Mouse (Mus musculus): ENCODE results near the gene Ms4a6d. TPM values are rescaled to one million over a fixed set of nuclear protein-coding genes. Genes with fewer than 3 reads are reported as not detected.

Ms4a6d gene
- total RNA-seq (2014; rRNA removed) (3.9 and 4.5 TPM in 2 replicates), polyA plus RNA-seq (2012; rRNA removed) (0.82 and 0.85 TPM in 2 replicates)

GRCm38 (mm10) chr19:11604603-11605002 is at the start of gene Ms4a6d:
Ms4a6d (minus strand) TSS chr19:11604849.
- DNase-seq (ENCODE audit: extremely low read depth, low read depth, low spot score): peak; percentile 29
- no peaks in the 10 kb centered on the region for H3K36me3 ChIP-seq (ENCODE audit: control insufficient read depth, insufficient read depth, low read length)
- 0 out of 2 replicates have a peak within 1 kb of the TSS, but pooled peaks have one; percentile 28 for H3K27ac ChIP-seq (replicated peaks; ENCODE audit: insufficient read depth, low read depth, low read length)
- no peak within 1 kb of the TSS for H3K9ac ChIP-seq (ENCODE audit: low read depth, low read length)
- no peak within 1 kb of the TSS for H3K4me3 ChIP-seq (ENCODE audit: insufficient read depth, low read depth, low read length)
- peaks cover 3% of the 10 kb centered on the region; the same call in 1 of the 2 replicates for H3K27me3 ChIP-seq (ENCODE audit: control insufficient read depth, insufficient read depth, low read length)
- no peaks in the 10 kb centered on the region for H3K79me2 ChIP-seq (ENCODE audit: control insufficient read depth, insufficient read depth, low read length)
- no peak for TF ChIP-seq CTCF (IDR thresholded peaks at IDR 0.05; ENCODE audit: low read depth, low read length)
- no peak for TF ChIP-seq POLR2A (IDR thresholded peaks at IDR 0.05; ENCODE audit: extremely low read depth, insufficient read depth, low read length)
- 77% methylated on average over 2 of the region's 2 CpGs for WGBS
- H3K4me1 ChIP-seq (ENCODE audit: control insufficient read depth, insufficient read depth, low read length): no peaks in the 10 kb centered on the region

DNA sequence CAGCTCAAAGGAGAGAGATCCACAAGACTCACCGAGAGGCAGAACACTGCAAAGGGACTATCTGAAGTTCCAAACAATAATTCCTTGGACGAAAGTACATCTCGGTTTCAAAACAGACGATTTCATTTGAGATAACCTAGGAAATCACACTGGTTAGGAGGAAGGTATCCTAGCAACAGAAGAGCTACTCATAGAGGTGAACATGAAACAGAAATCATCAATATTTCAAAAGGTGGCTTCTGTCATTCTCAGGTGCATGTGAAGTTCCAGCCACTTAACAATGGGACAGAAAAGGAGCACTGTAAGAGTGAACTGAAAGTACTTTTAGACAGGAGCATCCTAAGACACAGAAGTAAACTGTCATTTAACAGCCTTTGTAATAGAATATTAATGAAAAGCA is 44.9 kb upstream of the Ms4a6d start:
- Histone ChIP-seq H3K79me2 (ENCODE audit: control insufficient read depth, insufficient read depth, low read length) (no peaks in the 10 kb centered on the region), H3K9ac (ENCODE audit: low read depth, low read length) (no peak overlapping the region), H3K4me1 (ENCODE audit: control insufficient read depth, insufficient read depth, low read length) (no peaks in the 10 kb centered on the region), H3K36me3 (ENCODE audit: control insufficient read depth, insufficient read depth, low read length) (no peaks in the 10 kb centered on the region), H3K27me3 (ENCODE audit: control insufficient read depth, insufficient read depth, low read length) (no peaks in the 10 kb centered on the region), H3K4me3 (ENCODE audit: insufficient read depth, low read depth, low read length) (no peak overlapping the region), H3K27ac (replicated peaks; ENCODE audit: insufficient read depth, low read depth, low read length) (no peak overlapping the region)
- TF ChIP-seq POLR2A (IDR thresholded peaks at IDR 0.05; ENCODE audit: extremely low read depth, insufficient read depth, low read length) (no peak), CTCF (IDR thresholded peaks at IDR 0.05; ENCODE audit: low read depth, low read length) (no peak)
- no peak for DNase-seq (ENCODE audit: extremely low read depth, low read depth, low spot score)
- WGBS: 76% methylated on average over 4 of the region's 4 CpGs

- Histone ChIP-seq H3K27ac (replicated peaks; ENCODE audit: insufficient read depth, low read depth, low read length) (no peak overlapping the region), H3K4me3 (ENCODE audit: insufficient read depth, low read depth, low read length) (no peak overlapping the region), H3K9ac (ENCODE audit: low read depth, low read length) (no peak overlapping the region), H3K27me3 (ENCODE audit: control insufficient read depth, insufficient read depth, low read length) (no peaks in the 10 kb centered on the region), H3K79me2 (ENCODE audit: control insufficient read depth, insufficient read depth, low read length) (no peaks in the 10 kb centered on the region), H3K36me3 (ENCODE audit: control insufficient read depth, insufficient read depth, low read length) (no peaks in the 10 kb centered on the region), H3K4me1 (ENCODE audit: control insufficient read depth, insufficient read depth, low read length) (no peaks in the 10 kb centered on the region)
- DNase-seq (ENCODE audit: extremely low read depth, low read depth, low spot score): no peak
- TF ChIP-seq CTCF (IDR thresholded peaks at IDR 0.05; ENCODE audit: low read depth, low read length): no peak
- no peak for TF ChIP-seq POLR2A (IDR thresholded peaks at IDR 0.05; ENCODE audit: extremely low read depth, insufficient read depth, low read length)
- WGBS: 71% methylated on average over 3 of the region's 3 CpGs
These were observed 41.5 kb upstream of the Ms4a6d start for GRCm38 (mm10) chr19:11646166-11646565.

GRCm38 (mm10) chr19:11640732-11641131 is 36.1 kb upstream of the Ms4a6d start, which contains the start of gene Ms4a3:
Ms4a3 (minus strand) TSS chr19:11640851.
- H3K4me1 ChIP-seq (ENCODE audit: control insufficient read depth, insufficient read depth, low read length): no peaks in the 10 kb centered on the region
- no peak within 1 kb of the TSS for H3K4me3 ChIP-seq (ENCODE audit: insufficient read depth, low read depth, low read length)
- DNase-seq (ENCODE audit: extremely low read depth, low read depth, low spot score): no peak
- TF ChIP-seq CTCF (IDR thresholded peaks at IDR 0.05; ENCODE audit: low read depth, low read length) (no peak), POLR2A (IDR thresholded peaks at IDR 0.05; ENCODE audit: extremely low read depth, insufficient read depth, low read length) (no peak)
- H3K79me2 ChIP-seq (ENCODE audit: control insufficient read depth, insufficient read depth, low read length): no peaks in the 10 kb centered on the region
- H3K27ac ChIP-seq (replicated peaks; ENCODE audit: insufficient read depth, low read depth, low read length): no peak within 1 kb of the TSS
- no peaks in the 10 kb centered on the region for H3K36me3 ChIP-seq (ENCODE audit: control insufficient read depth, insufficient read depth, low read length)
- 60% methylated on average over 1 of the region's 1 CpGs for WGBS
- no peaks in the 10 kb centered on the region for H3K27me3 ChIP-seq (ENCODE audit: control insufficient read depth, insufficient read depth, low read length)
- no peak within 1 kb of the TSS for H3K9ac ChIP-seq (ENCODE audit: low read depth, low read length)

GRCm38 (mm10) chr19:11639038-11639437 is 34.4 kb upstream of the Ms4a6d start:
- Histone ChIP-seq H3K4me1 (ENCODE audit: control insufficient read depth, insufficient read depth, low read length) (no peaks in the 10 kb centered on the region), H3K4me3 (ENCODE audit: insufficient read depth, low read depth, low read length) (no peak overlapping the region), H3K36me3 (ENCODE audit: control insufficient read depth, insufficient read depth, low read length) (no peaks in the 10 kb centered on the region), H3K27ac (replicated peaks; ENCODE audit: insufficient read depth, low read depth, low read length) (no peak overlapping the region), H3K9ac (ENCODE audit: low read depth, low read length) (no peak overlapping the region), H3K27me3 (ENCODE audit: control insufficient read depth, insufficient read depth, low read length) (no peaks in the 10 kb centered on the region), H3K79me2 (ENCODE audit: control insufficient read depth, insufficient read depth, low read length) (no peaks in the 10 kb centered on the region)
- no peak for TF ChIP-seq CTCF (IDR thresholded peaks at IDR 0.05; ENCODE audit: low read depth, low read length)
- TF ChIP-seq POLR2A (IDR thresholded peaks at IDR 0.05; ENCODE audit: extremely low read depth, insufficient read depth, low read length): no peak
- WGBS: 74% methylated on average over 4 of the region's 4 CpGs
- DNase-seq (ENCODE audit: extremely low read depth, low read depth, low spot score): no peak

DNA sequence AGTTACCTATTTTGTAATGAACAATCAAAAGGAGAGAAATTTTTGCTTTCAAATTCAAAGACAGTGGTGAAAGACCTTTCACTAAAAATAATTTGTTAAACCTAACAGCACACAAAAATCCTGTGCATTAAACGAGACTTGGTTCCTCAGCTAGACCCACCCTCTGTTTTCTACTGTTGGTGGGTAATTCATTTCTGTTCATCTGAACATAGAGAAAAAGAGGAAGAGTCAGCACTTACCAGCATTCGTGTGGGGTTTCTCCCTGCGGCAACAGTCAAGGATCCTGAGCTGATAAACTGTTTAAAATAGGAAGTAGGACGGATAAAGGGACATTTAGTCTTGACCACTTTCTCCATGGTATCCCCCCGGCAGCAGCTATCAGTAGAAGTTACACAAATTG is 30.9 kb upstream of the Ms4a6d start:
- Histone ChIP-seq H3K79me2 (ENCODE audit: control insufficient read depth, insufficient read depth, low read length) (no peaks in the 10 kb centered on the region), H3K9ac (ENCODE audit: low read depth, low read length) (no peak overlapping the region), H3K4me3 (ENCODE audit: insufficient read depth, low read depth, low read length) (no peak overlapping the region), H3K27ac (replicated peaks; ENCODE audit: insufficient read depth, low read depth, low read length) (no peak overlapping the region), H3K36me3 (ENCODE audit: control insufficient read depth, insufficient read depth, low read length) (no peaks in the 10 kb centered on the region), H3K4me1 (ENCODE audit: control insufficient read depth, insufficient read depth, low read length) (no peaks in the 10 kb centered on the region), H3K27me3 (ENCODE audit: control insufficient read depth, insufficient read depth, low read length) (no peaks in the 10 kb centered on the region)
- no peak for DNase-seq (ENCODE audit: extremely low read depth, low read depth, low spot score)
- TF ChIP-seq CTCF (IDR thresholded peaks at IDR 0.05; ENCODE audit: low read depth, low read length): no peak
- TF ChIP-seq POLR2A (IDR thresholded peaks at IDR 0.05; ENCODE audit: extremely low read depth, insufficient read depth, low read length): no peak
- 60% methylated on average over 5 of the region's 5 CpGs for WGBS
